ENCODE assay signal across 22 mouse cellular contexts in genomic region chr11:118140771-118141565, GRCm38 (mm10). TPM values are rescaled to one million over a fixed set of nuclear protein-coding genes. Genes with fewer than 3 reads are reported as not detected.
DNase-seq lines count a peak whose midpoint lies in the region; ATAC-seq lines count a peak whose summit lies in the region.
"Had no signal": no experiment of that assay in that cellular context is flagged by ENCODE, and none has a peak within 500 bp of the region (broad histone marks: within the 10 kb centered on the region; RNA-seq: fewer than 3 reads in every experiment).

No protein-coding gene starts in this region.

- DNase-seq in heart, adult 11 months, result peak; percentile 98
- no peak for DNase-seq in heart, postnatal 10 days
- no peak for DNase-seq in limb, embryonic 10.5 days (ENCODE audit: low spot score)
- DNase-seq in WW6 (ENCODE audit: low read depth, low spot score), result peak; percentile 55
- DNase-seq in cerebellum, postnatal 36 days, result no peak
- no peak for DNase-seq in left cerebral cortex, adult 18-20 months (ENCODE audit: low spot score in 2 of 2)
- DNase-seq: adrenal gland, adult 2 months; cerebellum, adult 11-12 months; cerebellum, postnatal 25 days; embryo, embryonic 11 days; gastrocnemius, postnatal 14 days; kidney, postnatal 25 days; layer of hippocampus, postnatal 36 days; thymus, postnatal 14 days had no signal

- no peaks in the 10 kb centered on the region for H3K27me3 ChIP-seq in limb, embryonic 12.5 days
- no peaks in the 10 kb centered on the region for H3K27me3 ChIP-seq in limb, embryonic 10.5 days (ENCODE audit: low read depth, poor library complexity, severe bottlenecking)
- H3K27me3 ChIP-seq: embryonic facial prominence, embryonic 15.5 days; forebrain, embryonic 15.5 days; heart, embryonic 15.5 days; hindbrain, embryonic 12.5 days had no signal

- H3K4me3 ChIP-seq in limb, embryonic 12.5 days (replicated peaks), result no peak overlapping the region
- no peak overlapping the region for H3K4me3 ChIP-seq in limb, embryonic 10.5 days
- H3K4me3 ChIP-seq: embryonic facial prominence, embryonic 15.5 days; forebrain, embryonic 15.5 days; heart, embryonic 15.5 days; hindbrain, embryonic 12.5 days; layer of hippocampus, adult 2 months had no signal

- 71% methylated on average over 10 of the region's 10 CpGs for WGBS in limb, embryonic 12.5 days
- 78% methylated on average over 10 of the region's 10 CpGs for WGBS in limb, embryonic 10.5 days

- no peaks in the 10 kb centered on the region for H3K36me3 ChIP-seq in limb, embryonic 12.5 days
- H3K36me3 ChIP-seq in limb, embryonic 10.5 days, result no peaks in the 10 kb centered on the region
- H3K36me3 ChIP-seq: embryonic facial prominence, embryonic 15.5 days; forebrain, embryonic 15.5 days; heart, embryonic 15.5 days; hindbrain, embryonic 12.5 days had no signal

- no peak overlapping the region for H3K9ac ChIP-seq in limb, embryonic 12.5 days (replicated peaks)
- H3K9ac ChIP-seq: embryonic facial prominence, embryonic 15.5 days; forebrain, embryonic 15.5 days; heart, embryonic 15.5 days; hindbrain, embryonic 12.5 days had no signal

- 0 out of 2 replicates have a peak overlapping the region, but pooled peaks have one; percentile 17 for H3K27ac ChIP-seq in limb, embryonic 12.5 days
- no peak overlapping the region for H3K27ac ChIP-seq in limb, embryonic 10.5 days
- H3K27ac ChIP-seq: embryonic facial prominence, embryonic 15.5 days; forebrain, embryonic 15.5 days; heart, embryonic 15.5 days; hindbrain, embryonic 12.5 days; layer of hippocampus, adult 2 months; macrophage had no signal

- intact Hi-C loops in heart, postnatal 10 days (cut with DNase I), result no loop called here

- peaks cover 25% of the 10 kb centered on the region for H3K4me1 ChIP-seq in limb, embryonic 12.5 days (replicated peaks)
- H3K4me1 ChIP-seq in limb, embryonic 10.5 days, result peaks cover 22% of the 10 kb centered on the region

- H3K9me3 ChIP-seq in limb, embryonic 12.5 days, result peaks cover 10% of the 10 kb centered on the region; the same call in 1 of the 2 replicates
- no peaks in the 10 kb centered on the region; the same call in 1 of the 2 replicates for H3K9me3 ChIP-seq in limb, embryonic 10.5 days (replicated peaks)
- H3K9me3 ChIP-seq: forebrain, embryonic 15.5 days; heart, embryonic 15.5 days had no signal

- no peak for ATAC-seq in limb, embryonic 12.5 days (ENCODE audit: insufficient number of reproducible peaks, insufficient read depth, low FRiP score, low TSS enrichment, low read depth)
- ATAC-seq: forebrain, embryonic 15.5 days; intestine, postnatal 0 days had no signal

- H3K4me2 ChIP-seq in limb, embryonic 12.5 days, result no peak overlapping the region
- H3K4me2 ChIP-seq: embryonic facial prominence, embryonic 15.5 days; forebrain, embryonic 15.5 days; heart, embryonic 15.5 days; hindbrain, embryonic 12.5 days had no signal

RNA-seq across cellular contexts. Expression of gene Dnah17, which starts 10.5 kb away (rescaled TPM):
- total RNA-seq in heart, postnatal 10 days (2021), result under 1 TPM; 0.12 TPM
- polyA plus RNA-seq in limb, embryonic 12.5 days (2016; fragmentation: Nextera tagmentation; extraction: Ambion mirVana), result 0.24 and 0.25 TPM in 2 replicates
- 0.23 and 0.24 TPM in 2 replicates for polyA plus RNA-seq in limb, embryonic 10.5 days (2016; fragmentation: Nextera tagmentation; extraction: Ambion mirVana)
- total RNA-seq in left cerebral cortex, adult 18-20 months (2021), result under 1 TPM; 0.12 to 0.30 TPM

Comparison
In these comparisons a context has a peak if more than half of its experiments do, and no peak if none do; other contexts are left out.
1. DNase-seq: peak in heart, adult 11 months (single experiment) and WW6 (single experiment); none in heart, postnatal 10 days (0 of 2), limb, embryonic 10.5 days (single experiment), cerebellum, postnatal 36 days (0 of 2) and left cerebral cortex, adult 18-20 months (0 of 2).